Mouse (Mus musculus): ENCODE measurements around the gene Cd300lb. TPM values are rescaled to one million over a fixed set of nuclear protein-coding genes. Genes with fewer than 3 reads are reported as not detected.

Cd300lb gene
- polyA plus RNA-seq, 1 experiment from 2014 or later, result 0.39 TPM

GRCm38 (mm10) chr11:114908086-114908485 is 26.1 kb downstream of the Cd300lb start:
- Histone ChIP-seq H3K4me1 (ENCODE audit: control insufficient read depth in 2 of 2, insufficient read depth in 2 of 2, low read length in 2 of 2) (no peaks in the 10 kb centered on the region), H3K4me2 (ENCODE audit: low read length) (no peak overlapping the region), H3K27ac (replicated peaks in 1 of 2; ENCODE audit: control insufficient read depth in 1 of 2, insufficient read depth in 1 of 2, low read depth in 2 of 2, low read length in 2 of 2) (no peak overlapping the region), H3K4me3 (ENCODE audit: control insufficient read depth in 1 of 2, insufficient read depth in 1 of 2, low read depth in 1 of 2, low read length in 2 of 2) (no peak overlapping the region), H3K27me3 (ENCODE audit: control insufficient read depth, insufficient read depth, low read length) (no peaks in the 10 kb centered on the region), H3K36me3 (ENCODE audit: control insufficient read depth, insufficient read depth, low read length) (no peaks in the 10 kb centered on the region), H3K9me3 (ENCODE audit: control insufficient read depth, low read length) (no peaks in the 10 kb centered on the region), H3K9ac (ENCODE audit: low read length) (no peak overlapping the region)
- WGBS, result 44% methylated on average over 4 of the region's 4 CpGs
- no peak for ATAC-seq (ENCODE audit: insufficient number of reproducible peaks, insufficient read depth, low FRiP score, low read depth)

GRCm38 (mm10) chr11:114907567-114907966 is 26.6 kb downstream of the Cd300lb start:
- Histone ChIP-seq H3K27me3 (ENCODE audit: control insufficient read depth, insufficient read depth, low read length) (no peaks in the 10 kb centered on the region), H3K27ac (replicated peaks in 1 of 2; ENCODE audit: control insufficient read depth in 1 of 2, insufficient read depth in 1 of 2, low read depth in 2 of 2, low read length in 2 of 2) (no peak overlapping the region), H3K4me2 (ENCODE audit: low read length) (no peak overlapping the region), H3K36me3 (ENCODE audit: control insufficient read depth, insufficient read depth, low read length) (no peaks in the 10 kb centered on the region), H3K4me3 (ENCODE audit: control insufficient read depth in 1 of 2, insufficient read depth in 1 of 2, low read depth in 1 of 2, low read length in 2 of 2) (no peak overlapping the region), H3K9ac (ENCODE audit: low read length) (no peak overlapping the region), H3K4me1 (ENCODE audit: control insufficient read depth in 2 of 2, insufficient read depth in 2 of 2, low read length in 2 of 2) (no peaks in the 10 kb centered on the region), H3K9me3 (ENCODE audit: control insufficient read depth, low read length) (no peaks in the 10 kb centered on the region)
- WGBS, result 66% methylated on average over 4 of the region's 4 CpGs
- ATAC-seq (ENCODE audit: insufficient number of reproducible peaks, insufficient read depth, low FRiP score, low read depth), result no peak

- Histone ChIP-seq H3K4me3 (ENCODE audit: control insufficient read depth in 1 of 2, insufficient read depth in 1 of 2, low read depth in 1 of 2, low read length in 2 of 2) (no peak overlapping the region), H3K4me2 (ENCODE audit: low read length) (no peak overlapping the region), H3K9me3 (ENCODE audit: control insufficient read depth, low read length) (no peaks in the 10 kb centered on the region), H3K4me1 (ENCODE audit: control insufficient read depth in 2 of 2, insufficient read depth in 2 of 2, low read length in 2 of 2) (no peaks in the 10 kb centered on the region), H3K36me3 (ENCODE audit: control insufficient read depth, insufficient read depth, low read length) (no peaks in the 10 kb centered on the region), H3K27ac (replicated peaks in 1 of 2; ENCODE audit: control insufficient read depth in 1 of 2, insufficient read depth in 1 of 2, low read depth in 2 of 2, low read length in 2 of 2) (no peak overlapping the region), H3K9ac (ENCODE audit: low read length) (no peak overlapping the region), H3K27me3 (ENCODE audit: control insufficient read depth, insufficient read depth, low read length) (no peaks in the 10 kb centered on the region)
- WGBS, result 67% methylated on average over 4 of the region's 4 CpGs
- ATAC-seq (ENCODE audit: insufficient number of reproducible peaks, insufficient read depth, low FRiP score, low read depth), result no peak
Measured at GRCm38 (mm10) chr11:114903224-114903623, 31.0 kb downstream of the Cd300lb start.

GRCm38 (mm10) chr11:114898026-114898425 is 36.2 kb downstream of the Cd300lb start:
- Histone ChIP-seq H3K4me1 (ENCODE audit: control insufficient read depth in 2 of 2, insufficient read depth in 2 of 2, low read length in 2 of 2) (no peaks in the 10 kb centered on the region), H3K27me3 (ENCODE audit: control insufficient read depth, insufficient read depth, low read length) (no peaks in the 10 kb centered on the region), H3K9me3 (ENCODE audit: control insufficient read depth, low read length) (no peaks in the 10 kb centered on the region), H3K36me3 (ENCODE audit: control insufficient read depth, insufficient read depth, low read length) (no peaks in the 10 kb centered on the region), H3K9ac (ENCODE audit: low read length) (no peak overlapping the region), H3K4me3 (ENCODE audit: control insufficient read depth in 1 of 2, insufficient read depth in 1 of 2, low read depth in 1 of 2, low read length in 2 of 2) (no peak overlapping the region), H3K27ac (replicated peaks in 1 of 2; ENCODE audit: control insufficient read depth in 1 of 2, insufficient read depth in 1 of 2, low read depth in 2 of 2, low read length in 2 of 2) (no peak overlapping the region), H3K4me2 (ENCODE audit: low read length) (no peak overlapping the region)
- no peak for ATAC-seq (ENCODE audit: insufficient number of reproducible peaks, insufficient read depth, low FRiP score, low read depth)
- WGBS, result 54% methylated on average over 1 of the region's 1 CpGs

- WGBS, result 76% methylated on average over 3 of the region's 3 CpGs
- Histone ChIP-seq H3K9ac (ENCODE audit: low read length) (no peak overlapping the region), H3K27ac (replicated peaks in 1 of 2; ENCODE audit: control insufficient read depth in 1 of 2, insufficient read depth in 1 of 2, low read depth in 2 of 2, low read length in 2 of 2) (no peak overlapping the region), H3K9me3 (ENCODE audit: control insufficient read depth, low read length) (no peaks in the 10 kb centered on the region), H3K4me2 (ENCODE audit: low read length) (no peak overlapping the region), H3K4me1 (ENCODE audit: control insufficient read depth in 2 of 2, insufficient read depth in 2 of 2, low read length in 2 of 2) (no peaks in the 10 kb centered on the region), H3K27me3 (ENCODE audit: control insufficient read depth, insufficient read depth, low read length) (no peaks in the 10 kb centered on the region), H3K4me3 (ENCODE audit: control insufficient read depth in 1 of 2, insufficient read depth in 1 of 2, low read depth in 1 of 2, low read length in 2 of 2) (no peak overlapping the region), H3K36me3 (ENCODE audit: control insufficient read depth, insufficient read depth, low read length) (no peaks in the 10 kb centered on the region)
- ATAC-seq (ENCODE audit: insufficient number of reproducible peaks, insufficient read depth, low FRiP score, low read depth), result no peak
Measured at GRCm38 (mm10) chr11:114896085-114896484, 38.1 kb downstream of the Cd300lb start.

GRCm38 (mm10) chr11:114890542-114890941 is 43.6 kb downstream of the Cd300lb start:
- H3K27ac ChIP-seq (replicated peaks in 1 of 2; ENCODE audit: control insufficient read depth in 1 of 2, insufficient read depth in 1 of 2, low read depth in 2 of 2, low read length in 2 of 2), result no peak overlapping the region
- no peaks in the 10 kb centered on the region for H3K4me1 ChIP-seq (ENCODE audit: control insufficient read depth in 2 of 2, insufficient read depth in 2 of 2, low read length in 2 of 2)
- no peaks in the 10 kb centered on the region for H3K27me3 ChIP-seq (ENCODE audit: control insufficient read depth, insufficient read depth, low read length)
- H3K9ac ChIP-seq (ENCODE audit: low read length), result no peak overlapping the region
- H3K4me3 ChIP-seq (ENCODE audit: control insufficient read depth in 1 of 2, insufficient read depth in 1 of 2, low read depth in 1 of 2, low read length in 2 of 2), result no peak overlapping the region
- H3K9me3 ChIP-seq (ENCODE audit: control insufficient read depth, low read length), result no peaks in the 10 kb centered on the region
- 49% methylated on average over 5 of the region's 5 CpGs for WGBS
- no peak overlapping the region for H3K4me2 ChIP-seq (ENCODE audit: low read length)
- no peak for ATAC-seq (ENCODE audit: insufficient number of reproducible peaks, insufficient read depth, low FRiP score, low read depth)
- no peaks in the 10 kb centered on the region for H3K36me3 ChIP-seq (ENCODE audit: control insufficient read depth, insufficient read depth, low read length)

GRCm38 (mm10) chr11:114889991-114890518 is 44.1 kb downstream of the Cd300lb start, which contains the start of gene Cd300a:
Cd300a (plus strand) TSS chr11:114890041.
- no peaks in the 10 kb centered on the region for H3K9me3 ChIP-seq (ENCODE audit: control insufficient read depth, low read length)
- ATAC-seq (ENCODE audit: insufficient number of reproducible peaks, insufficient read depth, low FRiP score, low read depth), result no peak
- WGBS, result 73% methylated on average over 18 of the region's 18 CpGs
- no peaks in the 10 kb centered on the region for H3K27me3 ChIP-seq (ENCODE audit: control insufficient read depth, insufficient read depth, low read length)
- H3K4me3 ChIP-seq (ENCODE audit: control insufficient read depth in 1 of 2, insufficient read depth in 1 of 2, low read depth in 1 of 2, low read length in 2 of 2), result no peak within 1 kb of the TSS
- no peak within 1 kb of the TSS for H3K4me2 ChIP-seq (ENCODE audit: low read length)
- no peak within 1 kb of the TSS for H3K27ac ChIP-seq (replicated peaks in 1 of 2; ENCODE audit: control insufficient read depth in 1 of 2, insufficient read depth in 1 of 2, low read depth in 2 of 2, low read length in 2 of 2)
- no peak within 1 kb of the TSS for H3K9ac ChIP-seq (ENCODE audit: low read length)
- no peaks in the 10 kb centered on the region for H3K36me3 ChIP-seq (ENCODE audit: control insufficient read depth, insufficient read depth, low read length)
- no peaks in the 10 kb centered on the region for H3K4me1 ChIP-seq (ENCODE audit: control insufficient read depth in 2 of 2, insufficient read depth in 2 of 2, low read length in 2 of 2)
